ENCODE assay signal across 1 mouse cellular context in the genomic region with DNA sequence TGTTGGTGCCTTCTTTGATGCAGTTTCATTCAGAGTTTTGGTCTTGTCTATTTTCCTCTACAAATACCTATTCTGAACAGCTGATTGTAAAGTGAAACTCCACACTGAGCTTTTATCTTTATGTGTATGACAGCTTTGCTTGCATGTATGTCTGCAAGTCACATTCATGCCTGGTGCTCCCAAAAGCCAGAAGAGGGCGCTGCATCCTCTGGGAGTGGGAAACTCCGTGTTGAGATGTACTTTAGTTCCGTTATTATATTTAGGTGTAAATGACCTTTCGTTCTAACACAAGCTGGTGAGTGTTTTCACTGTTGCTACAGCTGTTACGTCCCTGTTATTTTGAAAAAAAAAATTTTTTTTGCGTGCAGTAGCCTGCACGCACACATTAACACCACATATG.
TF ChIP-seq lines count a peak whose summit lies in the region.

No protein-coding gene starts in this region.

TF ChIP-seq in MEL, 35 proteins besides CTCF, POLR2A, EP300 and RAD21 (continued from another document):
- TF ChIP-seq HCFC1 (IDR thresholded peaks at IDR 0.05; ENCODE audit: low read depth, low read length), result peak; percentile 31; the same call in 1 of the 2 replicates
- no peak for TF ChIP-seq JUND (IDR thresholded peaks at IDR 0.05; ENCODE audit: low read depth, low read length)
- no peak for TF ChIP-seq POLR2AphosphoS5 (IDR thresholded peaks at IDR 0.05; ENCODE audit: borderline replicate concordance, low read depth, low read length)
- no peak for TF ChIP-seq RCOR1 (IDR thresholded peaks at IDR 0.05; ENCODE audit: low read depth, low read length)
- TF ChIP-seq MYC (IDR thresholded peaks at IDR 0.05; ENCODE audit: low read depth, low read length), result no peak
- TF ChIP-seq ETS1 (IDR thresholded peaks at IDR 0.05; ENCODE audit: low read depth, low read length), result no peak
- TF ChIP-seq BHLHE40 (IDR thresholded peaks at IDR 0.05; ENCODE audit: borderline replicate concordance, low read depth, low read length), result no peak
- no peak for TF ChIP-seq ZMIZ1 (IDR thresholded peaks at IDR 0.05; ENCODE audit: low read depth, low read length)
- no peak for TF ChIP-seq MAZ (IDR thresholded peaks at IDR 0.05; ENCODE audit: low read depth, low read length)
- no peak for TF ChIP-seq MAFK (IDR thresholded peaks at IDR 0.05; ENCODE audit: borderline replicate concordance, low read depth, low read length)
- TF ChIP-seq ZC3H11A (IDR thresholded peaks at IDR 0.05; ENCODE audit: low read depth, low read length), result peak; percentile 62
